Mouse (Mus musculus): Measurements from ENCODE around the gene Krit1. TPM values are rescaled to one million over a fixed set of nuclear protein-coding genes. Genes with fewer than 3 reads are reported as not detected.
"Not testable (repeated sequence)": the region's sequence is repeated elsewhere in the genome, so short reads cannot be mapped to it uniquely, and the experiment has no call there.

The Krit1 gene
- polyA plus RNA-seq, 1 experiment from 2014 or later, result 43.2 TPM

DNA sequence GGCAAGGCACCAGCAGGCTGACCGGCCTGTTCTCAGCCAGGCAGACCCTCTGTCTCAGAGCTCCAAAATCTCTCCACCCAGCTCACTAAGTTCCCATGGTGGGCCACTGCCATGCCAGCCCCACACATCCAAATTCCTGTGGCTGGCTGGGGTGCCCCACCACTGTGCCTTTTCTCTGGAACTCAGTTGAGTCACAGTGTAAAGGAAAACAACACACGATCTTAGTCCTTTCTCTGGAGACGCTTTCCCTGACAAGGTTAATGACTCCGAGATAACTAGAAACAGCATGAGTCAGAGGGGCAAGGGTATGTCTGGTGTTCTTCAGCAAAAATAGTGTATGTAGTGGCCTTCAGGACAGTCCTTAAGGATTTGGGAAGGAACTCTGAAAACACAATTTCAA is 67.2 kb downstream of the Krit1 start:
- no peak overlapping the region for H3K9ac ChIP-seq (ENCODE audit: low read depth, low read length)
- no peaks in the 10 kb centered on the region for H3K4me1 ChIP-seq (ENCODE audit: control insufficient read depth, insufficient read depth, low read depth, low read length)
- no peak overlapping the region for H3K4me2 ChIP-seq (ENCODE audit: low read length)
- WGBS, result 86% methylated on average over 4 of the region's 4 CpGs
- no peak overlapping the region for H3K4me3 ChIP-seq (ENCODE audit: low read length)
- no peaks in the 10 kb centered on the region for H3K27me3 ChIP-seq (replicated peaks; ENCODE audit: control insufficient read depth, insufficient read depth, low read length)
- no peak for ATAC-seq
- no peaks in the 10 kb centered on the region for H3K36me3 ChIP-seq (ENCODE audit: control insufficient read depth, insufficient read depth, low read length)
- H3K9me3 ChIP-seq (ENCODE audit: control insufficient read depth, low read length), result no peaks in the 10 kb centered on the region
- H3K27ac ChIP-seq (ENCODE audit: low read depth, low read length), result no peak overlapping the region

GRCm38 (mm10) chr5:3872348-3872747 is 69.4 kb downstream of the Krit1 start:
- ATAC-seq, result no peak
- no peak overlapping the region for H3K4me2 ChIP-seq (ENCODE audit: low read length)
- H3K9me3 ChIP-seq (ENCODE audit: control insufficient read depth, low read length), result no peaks in the 10 kb centered on the region
- H3K27me3 ChIP-seq (replicated peaks; ENCODE audit: control insufficient read depth, insufficient read depth, low read length), result no peaks in the 10 kb centered on the region
- H3K4me3 ChIP-seq (ENCODE audit: low read length), result no peak overlapping the region
- no peaks in the 10 kb centered on the region for H3K36me3 ChIP-seq (ENCODE audit: control insufficient read depth, insufficient read depth, low read length)
- WGBS, result 38% methylated on average over 1 of the region's 1 CpGs
- H3K27ac ChIP-seq (ENCODE audit: low read depth, low read length), result no peak overlapping the region
- no peaks in the 10 kb centered on the region for H3K4me1 ChIP-seq (ENCODE audit: control insufficient read depth, insufficient read depth, low read depth, low read length)
- H3K9ac ChIP-seq (ENCODE audit: low read depth, low read length), result no peak overlapping the region

DNA sequence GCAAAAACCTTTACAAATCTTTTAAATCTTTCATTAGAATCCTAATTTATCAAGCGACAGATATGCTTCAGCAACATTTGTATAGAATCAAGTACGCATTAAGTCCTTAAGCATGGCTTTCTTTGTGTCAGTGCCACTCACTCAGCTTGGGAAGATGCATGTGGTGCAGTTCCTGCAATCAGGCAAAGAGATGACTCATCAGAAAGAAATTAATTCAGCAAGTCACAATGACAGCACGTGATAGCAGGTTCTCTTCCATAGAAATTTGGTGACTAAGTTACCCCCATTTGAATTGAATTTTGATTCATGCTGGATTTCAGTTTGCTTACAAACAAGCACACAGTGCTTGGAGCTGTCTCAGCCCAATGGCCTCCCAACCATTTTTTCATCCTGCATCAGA is 70.5 kb downstream of the Krit1 start:
- no peak overlapping the region for H3K27ac ChIP-seq (ENCODE audit: low read depth, low read length)
- H3K27me3 ChIP-seq (replicated peaks; ENCODE audit: control insufficient read depth, insufficient read depth, low read length), result no peaks in the 10 kb centered on the region
- no peaks in the 10 kb centered on the region for H3K9me3 ChIP-seq (ENCODE audit: control insufficient read depth, low read length)
- no peak overlapping the region for H3K4me3 ChIP-seq (ENCODE audit: low read length)
- no peak overlapping the region for H3K9ac ChIP-seq (ENCODE audit: low read depth, low read length)
- no peaks in the 10 kb centered on the region for H3K36me3 ChIP-seq (ENCODE audit: control insufficient read depth, insufficient read depth, low read length)
- no peak overlapping the region for H3K4me2 ChIP-seq (ENCODE audit: low read length)
- no peaks in the 10 kb centered on the region for H3K4me1 ChIP-seq (ENCODE audit: control insufficient read depth, insufficient read depth, low read depth, low read length)
- ATAC-seq, result no peak
- 67% methylated on average over 3 of the region's 3 CpGs for WGBS

DNA sequence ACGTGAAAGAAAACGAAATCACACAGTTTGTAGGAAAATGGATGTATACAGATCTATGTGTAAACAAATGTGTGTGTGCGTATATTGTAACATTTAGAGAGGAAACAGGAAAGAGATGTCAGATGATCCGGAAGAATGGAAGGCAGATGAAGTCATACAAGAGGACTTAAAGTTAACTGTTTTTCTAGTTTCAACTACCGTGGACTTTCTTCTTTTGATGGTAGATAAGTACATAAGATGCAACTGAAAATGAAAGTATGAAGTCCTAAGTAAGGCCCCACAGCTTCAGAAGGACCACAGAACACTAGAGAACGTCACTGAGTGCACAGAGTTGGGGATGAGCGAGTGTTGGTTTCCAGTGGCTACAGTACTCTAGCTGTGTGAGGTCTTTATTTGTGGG is 83.9 kb downstream of the Krit1 start:
- H3K27ac ChIP-seq (ENCODE audit: low read depth, low read length); H3K9ac ChIP-seq (ENCODE audit: low read depth, low read length); ATAC-seq; H3K36me3 ChIP-seq (ENCODE audit: control insufficient read depth, insufficient read depth, low read length); H3K27me3 ChIP-seq (replicated peaks; ENCODE audit: control insufficient read depth, insufficient read depth, low read length); H3K9me3 ChIP-seq (ENCODE audit: control insufficient read depth, low read length); H3K4me1 ChIP-seq (ENCODE audit: control insufficient read depth, insufficient read depth, low read depth, low read length); H3K4me3 ChIP-seq (ENCODE audit: low read length); H3K4me2 ChIP-seq (ENCODE audit: low read length): not testable (repeated sequence)
- 92% methylated on average over 6 of the region's 7 CpGs for WGBS

GRCm38 (mm10) chr5:3889201-3889600 is 86.2 kb downstream of the Krit1 start:
- H3K4me2 ChIP-seq (ENCODE audit: low read length), result no peak overlapping the region
- no peaks in the 10 kb centered on the region for H3K36me3 ChIP-seq (ENCODE audit: control insufficient read depth, insufficient read depth, low read length)
- no peaks in the 10 kb centered on the region for H3K27me3 ChIP-seq (replicated peaks; ENCODE audit: control insufficient read depth, insufficient read depth, low read length)
- H3K4me3 ChIP-seq (ENCODE audit: low read length), result no peak overlapping the region
- no peaks in the 10 kb centered on the region for H3K9me3 ChIP-seq (ENCODE audit: control insufficient read depth, low read length)
- H3K9ac ChIP-seq (ENCODE audit: low read depth, low read length), result no peak overlapping the region
- no peak for ATAC-seq
- H3K4me1 ChIP-seq (ENCODE audit: control insufficient read depth, insufficient read depth, low read depth, low read length), result peaks cover 6% of the 10 kb centered on the region; the same call in 1 of the 2 replicates
- no peak overlapping the region for H3K27ac ChIP-seq (ENCODE audit: low read depth, low read length)

- H3K9me3 ChIP-seq (ENCODE audit: control insufficient read depth, low read length); H3K4me1 ChIP-seq (ENCODE audit: control insufficient read depth, insufficient read depth, low read depth, low read length); H3K36me3 ChIP-seq (ENCODE audit: control insufficient read depth, insufficient read depth, low read length); H3K27ac ChIP-seq (ENCODE audit: low read depth, low read length); H3K27me3 ChIP-seq (replicated peaks; ENCODE audit: control insufficient read depth, insufficient read depth, low read length): not testable (repeated sequence)
- Histone ChIP-seq H3K4me2 (ENCODE audit: low read length) (peak within 1 kb of the TSS; percentile 73), H3K9ac (ENCODE audit: low read depth, low read length) (peak within 1 kb of the TSS; percentile 8; the same call in 1 of the 2 replicates), H3K4me3 (ENCODE audit: low read length) (peak within 1 kb of the TSS; percentile 39)
- WGBS, result 5% methylated on average over 4 of the region's 47 CpGs
- ATAC-seq, result peak; percentile 100
These were observed 90.7 kb downstream of the Krit1 start, which contains the start of gene Mterf1a for GRCm38 (mm10) chr5:3893459-3894293. TSS of gene Mterf1a (minus strand) at chr5:3893933.

DNA sequence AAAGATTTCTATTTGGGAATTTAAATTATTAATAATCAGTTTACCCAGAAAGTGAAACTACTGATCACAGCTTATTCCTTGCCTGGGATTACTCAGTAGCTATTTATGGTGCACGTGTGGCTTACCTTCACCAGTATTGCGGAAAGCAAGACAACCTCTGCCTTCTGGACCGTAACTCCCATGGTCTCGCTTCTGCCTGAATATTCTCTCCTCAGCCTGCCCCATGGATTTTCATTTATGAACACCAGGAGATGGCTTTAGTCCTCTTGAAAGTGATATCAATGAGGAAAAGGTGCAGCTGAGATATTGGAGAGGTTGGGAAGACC is 91.3 kb downstream of the Krit1 start:
- ATAC-seq; H3K27me3 ChIP-seq (replicated peaks; ENCODE audit: control insufficient read depth, insufficient read depth, low read length); H3K4me2 ChIP-seq (ENCODE audit: low read length); H3K9ac ChIP-seq (ENCODE audit: low read depth, low read length); H3K9me3 ChIP-seq (ENCODE audit: control insufficient read depth, low read length); H3K4me1 ChIP-seq (ENCODE audit: control insufficient read depth, insufficient read depth, low read depth, low read length); H3K36me3 ChIP-seq (ENCODE audit: control insufficient read depth, insufficient read depth, low read length); H3K27ac ChIP-seq (ENCODE audit: low read depth, low read length): not testable (repeated sequence)
- 95% methylated on average over 4 of the region's 4 CpGs for WGBS
- peak overlapping the region; percentile 34; the same call in 1 of the 2 replicates for H3K4me3 ChIP-seq (ENCODE audit: low read length)

Other genes starting within 250 kb of the Krit1 start
- 1.5 and 2.4 TPM in 2 replicates for gene 1700109H08Rik, start 231.6 kb upstream of the Krit1 start, polyA plus RNA-seq (2015; fragmentation: Nextera tagmentation; extraction: Ambion mirVana)
- 20.0 and 21.7 TPM in 2 replicates for gene Pex1, start 207.1 kb upstream of the Krit1 start, polyA plus RNA-seq (2015; fragmentation: Nextera tagmentation; extraction: Ambion mirVana)
- 15.6 and 16.9 TPM in 2 replicates for gene Rbm48, start 206.6 kb upstream of the Krit1 start, polyA plus RNA-seq (2015; fragmentation: Nextera tagmentation; extraction: Ambion mirVana)
- gene Tmbim7, start 152.0 kb upstream of the Krit1 start, polyA plus RNA-seq (2015; fragmentation: Nextera tagmentation; extraction: Ambion mirVana), result not detected in 2 replicates
- 61.5 and 63.3 TPM in 2 replicates for gene Gatad1, start 146.0 kb upstream of the Krit1 start, polyA plus RNA-seq (2015; fragmentation: Nextera tagmentation; extraction: Ambion mirVana)
- 15.4 and 15.6 TPM in 2 replicates for gene Ankib1, start 259 bp upstream of the Krit1 start, polyA plus RNA-seq (2015; fragmentation: Nextera tagmentation; extraction: Ambion mirVana)
- gene Lrrd1, start 42.0 kb downstream of the Krit1 start, polyA plus RNA-seq (2015; fragmentation: Nextera tagmentation; extraction: Ambion mirVana), result 0.13 and 0.19 TPM in 2 replicates
- gene Mterf1a, start 90.7 kb downstream of the Krit1 start, polyA plus RNA-seq (2015; fragmentation: Nextera tagmentation; extraction: Ambion mirVana), result 6.1 and 6.7 TPM in 2 replicates
- 282 and 289 TPM in 2 replicates for gene Akap9, start 124.9 kb downstream of the Krit1 start, polyA plus RNA-seq (2015; fragmentation: Nextera tagmentation; extraction: Ambion mirVana)

Measured in hindbrain, embryonic 16.5 days (tissue).